Mouse (Mus musculus) megakaryocyte, embryonic 14.5 days (primary cell): ENCODE measurements around the gene Pknox2. TPM values are rescaled to one million over a fixed set of nuclear protein-coding genes. Genes with fewer than 3 reads are reported as not detected.

Source experiments
- H3K27me3 ChIP-seq: replicated peaks from 2 replicates; pipeline ENCODE3; 2012; ENCODE audit warnings: inconsistent platforms
- H3K36me3 ChIP-seq: replicated peaks from 2 replicates; pipeline ENCODE3; 2012; ENCODE audit warnings: low read length, inconsistent platforms, mixed read lengths
- H3K4me1 ChIP-seq: 2 replicates; pipeline ENCODE4 v1.6.1; 2012; ENCODE audit warnings: inconsistent platforms
- H3K4me3 ChIP-seq: replicated peaks from 2 replicates; pipeline ENCODE3; 2012; ENCODE audit warnings: moderate library complexity, mild to moderate bottlenecking, inconsistent platforms
- H3K9me3 ChIP-seq: 2 replicates; pipeline ENCODE4 v1.6.1; 2012; ENCODE audit warnings: inconsistent platforms
- FLI1 ChIP-seq: IDR thresholded peaks from 2 replicates; pipeline ENCODE4 v1.6.1; 2012; ENCODE audit warnings: low read length, inconsistent platforms, mixed read lengths
- GATA1 ChIP-seq: IDR thresholded peaks from 3 replicates; pipeline ENCODE4 v1.6.1; 2012; ENCODE audit warnings: mixed read lengths, low read length, inconsistent platforms, borderline replicate concordance
- polyA plus RNA-seq: library from polyadenylated mRNA; stranded (reverse); fragments of >175 nt; gene quantifications from 2 replicates; pipeline ENCODE4 v1.2.3, GENCODE M21; 2012; ENCODE audit warnings: low replicate concordance; ENCODE audit not compliant: insufficient read depth

Gene Pknox2
- polyA plus RNA-seq, 1 experiment = 0.06 TPM

DNA sequence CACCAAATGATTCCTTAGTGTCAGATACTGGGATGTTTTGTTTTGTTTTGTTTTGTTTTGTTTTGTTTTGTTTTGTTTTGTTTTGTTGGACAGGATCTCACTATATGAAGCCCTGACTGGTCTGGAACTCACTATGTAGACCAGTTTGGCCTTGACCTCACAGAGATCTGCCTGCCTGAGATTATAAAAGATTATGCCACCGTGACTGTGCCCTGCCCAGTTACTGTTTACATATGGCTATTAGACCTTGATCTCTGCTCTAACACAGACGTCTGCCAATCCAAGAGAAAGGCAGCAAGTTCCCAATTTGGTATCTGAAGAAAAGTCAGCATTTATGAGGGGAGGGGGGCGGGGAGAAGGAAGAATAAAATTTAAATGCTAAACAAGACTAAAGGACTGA, 283.5 kb downstream of the Pknox2 start:
- H3K36me3 ChIP-seq = no peaks in the 10 kb centered on the region
- H3K27me3 ChIP-seq = peaks cover 9% of the 10 kb centered on the region
- no peaks in the 10 kb centered on the region for H3K9me3 ChIP-seq
- no peak overlapping the region for H3K4me3 ChIP-seq
- H3K4me1 ChIP-seq = peaks cover 8% of the 10 kb centered on the region
- TF ChIP-seq FLI1 = no peak

DNA sequence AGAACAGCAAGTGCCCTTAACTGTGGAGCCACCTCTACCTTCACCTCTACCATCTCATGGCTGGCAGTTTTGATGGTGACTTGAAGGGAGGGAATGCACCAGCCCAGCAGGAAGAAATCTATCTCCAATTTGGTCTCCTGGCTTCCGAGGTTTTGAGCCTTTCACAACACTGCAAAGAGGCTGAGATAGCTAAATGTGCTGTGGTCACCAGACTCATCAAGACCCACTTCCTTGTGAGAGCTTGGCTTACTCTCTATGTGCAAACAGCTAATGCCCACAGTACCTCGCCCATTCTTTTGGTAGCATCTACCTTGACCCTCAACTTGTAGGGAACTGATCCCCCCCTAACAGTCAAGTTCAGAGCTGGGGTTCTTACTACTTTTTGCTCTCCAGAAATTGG, 284.6 kb downstream of the Pknox2 start:
- Histone ChIP-seq H3K9me3 (no peaks in the 10 kb centered on the region), H3K36me3 (no peaks in the 10 kb centered on the region), H3K4me1 (peaks cover 8% of the 10 kb centered on the region), H3K4me3 (peak overlapping the region; percentile 21), H3K27me3 (peaks cover 7% of the 10 kb centered on the region)
- TF ChIP-seq FLI1 (no peak), GATA1 (no peak)

DNA sequence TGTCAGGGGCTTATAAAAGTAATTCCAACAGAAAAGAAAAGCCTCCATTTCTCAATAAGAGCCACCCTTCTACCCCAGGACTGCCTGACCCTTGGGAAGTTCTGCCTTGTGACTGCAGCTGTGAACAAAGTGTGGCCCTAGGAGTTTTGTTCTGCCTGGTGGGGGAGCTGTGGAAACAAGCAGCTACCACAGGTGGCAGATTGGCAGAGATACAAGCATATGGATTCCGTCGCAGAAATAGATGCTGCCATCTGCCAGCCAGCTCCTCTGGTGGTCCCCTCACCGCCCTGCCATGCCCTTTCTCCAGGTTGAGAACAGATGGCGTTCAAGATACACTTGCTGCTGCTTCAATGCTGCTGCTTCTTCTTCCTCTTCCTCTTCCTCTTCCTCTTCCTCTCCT, 288.5 kb downstream of the Pknox2 start:
- no peak overlapping the region for H3K4me3 ChIP-seq
- no peaks in the 10 kb centered on the region for H3K9me3 ChIP-seq
- TF ChIP-seq GATA1 (no peak), FLI1 (no peak)
- H3K27me3 ChIP-seq = peaks cover 4% of the 10 kb centered on the region
- H3K4me1 ChIP-seq = peaks cover 4% of the 10 kb centered on the region
- no peaks in the 10 kb centered on the region for H3K36me3 ChIP-seq

DNA sequence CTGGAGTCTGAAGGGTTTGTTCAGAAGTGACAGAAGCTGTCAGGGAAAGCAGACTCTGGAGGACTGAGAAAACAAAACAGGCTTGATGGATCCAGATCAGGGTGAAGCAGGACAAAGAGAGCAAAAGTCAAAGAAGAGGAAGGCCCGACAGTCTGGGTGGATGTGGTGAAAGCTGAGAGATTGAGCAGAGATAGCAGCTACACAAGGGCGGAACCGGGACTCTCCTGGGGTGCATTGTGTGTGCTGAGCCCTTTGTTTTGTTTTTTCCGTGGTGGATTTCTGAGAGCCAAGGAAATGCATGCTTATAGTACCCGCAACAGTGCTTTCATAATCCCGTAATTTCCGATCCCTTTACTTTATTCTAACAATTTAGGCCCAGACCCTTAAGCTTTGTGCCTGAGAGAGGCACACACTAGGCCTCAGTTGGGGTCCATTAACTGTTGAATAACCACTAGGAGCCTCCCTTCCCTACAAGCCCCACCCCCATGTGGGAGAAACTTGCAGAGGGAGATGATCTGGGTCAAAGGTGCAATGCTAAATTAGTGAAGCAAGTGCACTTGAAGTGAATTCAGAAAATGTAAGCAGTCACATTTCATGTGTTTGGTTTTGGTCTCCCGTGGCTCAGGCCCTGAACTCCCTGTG, 289.6 kb downstream of the Pknox2 start:
- no peaks in the 10 kb centered on the region for H3K36me3 ChIP-seq
- peaks cover 3% of the 10 kb centered on the region for H3K4me1 ChIP-seq
- TF ChIP-seq GATA1 = no peak
- TF ChIP-seq FLI1 = no peak
- no peaks in the 10 kb centered on the region for H3K9me3 ChIP-seq
- peaks cover 4% of the 10 kb centered on the region for H3K27me3 ChIP-seq
- H3K4me3 ChIP-seq = no peak overlapping the region

DNA sequence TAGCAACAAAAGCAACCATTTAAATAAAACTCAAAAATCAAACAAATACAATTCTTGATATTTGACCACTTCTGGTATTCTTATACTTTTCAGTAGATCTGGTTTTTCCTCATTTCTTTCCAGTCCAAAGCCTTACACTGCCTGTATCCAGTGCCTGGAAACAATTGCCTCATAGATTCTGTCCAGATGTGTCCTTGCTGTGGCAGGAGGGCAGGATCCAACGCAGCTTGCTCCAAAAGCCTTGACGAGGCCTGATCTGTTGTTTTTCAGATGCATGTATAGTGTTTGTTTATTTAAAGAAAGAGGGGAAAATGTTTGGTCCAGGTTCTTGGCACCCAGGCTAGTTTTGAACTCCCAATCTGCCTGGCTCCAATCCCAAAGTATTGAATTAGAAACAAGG, 290.9 kb downstream of the Pknox2 start:
- no peak overlapping the region for H3K4me3 ChIP-seq
- H3K9me3 ChIP-seq = no peaks in the 10 kb centered on the region
- no peaks in the 10 kb centered on the region for H3K4me1 ChIP-seq
- peaks cover 4% of the 10 kb centered on the region for H3K27me3 ChIP-seq
- no peaks in the 10 kb centered on the region for H3K36me3 ChIP-seq
- TF ChIP-seq GATA1 (no peak), FLI1 (no peak)

DNA sequence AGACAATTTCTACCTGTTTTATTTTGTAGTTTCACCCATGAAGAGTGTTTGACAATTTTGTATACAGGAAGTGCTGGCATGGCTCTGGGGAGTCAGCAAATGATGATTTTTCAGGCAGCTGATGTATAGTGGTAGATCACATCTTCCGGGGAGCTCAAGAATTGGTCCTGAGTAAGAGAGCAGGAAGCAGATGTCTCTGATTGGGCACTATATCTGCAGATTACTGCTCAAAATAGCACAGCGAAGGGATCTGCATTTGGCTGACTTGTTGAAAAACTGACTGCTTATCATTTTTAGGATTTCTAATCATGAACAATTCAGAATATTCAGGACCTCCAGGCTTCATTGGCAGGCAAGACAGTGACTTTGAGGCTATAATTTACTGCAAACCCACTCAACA, 295.0 kb downstream of the Pknox2 start:
- no peak for TF ChIP-seq FLI1
- no peak for TF ChIP-seq GATA1
- H3K36me3 ChIP-seq = no peaks in the 10 kb centered on the region
- H3K4me3 ChIP-seq = no peak overlapping the region
- no peaks in the 10 kb centered on the region for H3K4me1 ChIP-seq
- H3K9me3 ChIP-seq = no peaks in the 10 kb centered on the region
- H3K27me3 ChIP-seq = peaks cover 2% of the 10 kb centered on the region

DNA sequence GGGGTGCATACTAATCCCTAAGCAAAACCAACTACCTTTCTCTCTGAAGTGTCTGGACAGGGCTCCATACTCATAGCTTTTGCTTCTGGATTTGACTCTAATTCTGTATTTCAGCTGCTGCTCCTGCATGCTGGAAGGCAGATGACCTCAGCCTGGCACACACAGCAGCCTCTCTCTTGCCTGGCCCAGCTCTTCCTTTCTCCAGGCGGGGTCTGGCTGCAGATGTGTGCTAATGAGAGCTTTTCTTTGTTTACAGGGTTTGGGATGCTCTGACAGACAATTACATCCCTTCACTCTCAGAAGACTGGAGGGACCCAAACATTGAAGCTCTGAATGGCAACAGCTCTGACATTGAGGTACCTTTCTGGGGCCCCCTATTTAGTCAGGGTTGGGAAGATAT, 297.1 kb downstream of the Pknox2 start:
- H3K4me3 ChIP-seq = no peak overlapping the region
- TF ChIP-seq GATA1 = no peak
- TF ChIP-seq FLI1 = no peak
- no peaks in the 10 kb centered on the region for H3K9me3 ChIP-seq
- peaks cover 6% of the 10 kb centered on the region for H3K27me3 ChIP-seq
- no peaks in the 10 kb centered on the region for H3K36me3 ChIP-seq
- H3K4me1 ChIP-seq = no peaks in the 10 kb centered on the region

DNA sequence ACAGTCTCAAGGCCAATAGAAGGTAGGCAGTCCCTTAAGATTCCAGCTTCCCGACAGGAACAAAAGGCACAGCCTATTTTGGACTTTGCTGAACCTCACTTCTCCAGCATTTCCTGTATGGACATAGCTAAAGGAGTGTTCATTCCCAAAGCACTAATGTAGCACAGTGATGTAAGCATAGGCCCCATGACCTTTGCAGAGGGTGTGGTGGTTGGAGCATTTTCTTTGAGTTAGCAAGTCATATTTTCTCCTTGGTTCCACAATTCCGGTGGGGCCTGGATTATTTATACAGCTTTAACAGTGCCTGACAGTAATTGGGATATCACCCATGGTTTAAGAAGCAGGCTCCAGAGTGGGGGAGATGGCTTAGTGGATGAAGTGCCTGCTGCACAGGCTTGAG, 298.5 kb downstream of the Pknox2 start:
- peaks cover 8% of the 10 kb centered on the region for H3K27me3 ChIP-seq
- no peak for TF ChIP-seq FLI1
- no peak for TF ChIP-seq GATA1
- H3K36me3 ChIP-seq = no peaks in the 10 kb centered on the region
- no peak overlapping the region for H3K4me3 ChIP-seq
- H3K9me3 ChIP-seq = no peaks in the 10 kb centered on the region
- no peaks in the 10 kb centered on the region for H3K4me1 ChIP-seq

DNA sequence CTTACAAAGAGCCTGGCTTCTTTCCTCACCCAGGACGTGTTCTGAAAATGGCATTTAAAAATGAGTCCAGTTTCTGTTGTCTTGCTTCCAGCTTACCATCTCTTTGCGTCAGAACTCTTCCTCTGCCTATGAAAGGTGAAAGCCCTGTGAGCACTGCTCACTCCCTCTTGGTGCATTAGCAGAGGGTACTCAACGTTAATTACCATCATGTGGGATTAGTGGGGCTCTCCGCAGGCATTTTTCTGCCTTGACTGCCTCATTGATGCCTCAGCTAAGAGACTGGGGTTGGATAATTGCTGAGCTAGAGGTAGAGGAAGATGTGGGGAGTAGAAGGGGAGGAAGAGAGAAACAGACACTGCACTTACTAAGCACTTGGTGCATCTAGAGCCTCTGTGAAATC, 300.9 kb downstream of the Pknox2 start:
- Histone ChIP-seq H3K4me3 (no peak overlapping the region), H3K9me3 (no peaks in the 10 kb centered on the region), H3K4me1 (no peaks in the 10 kb centered on the region), H3K27me3 (peaks cover 9% of the 10 kb centered on the region), H3K36me3 (no peaks in the 10 kb centered on the region)
- TF ChIP-seq GATA1 (no peak), FLI1 (no peak)

Other genes starting within 250 kb of the Pknox2 start
- gene Tmem218, start 60.8 kb upstream of the Pknox2 start, polyA plus RNA-seq = 0.45 TPM in 1 of 2 replicates, not detected in the other
- gene Slc37a2, start 108.3 kb upstream of the Pknox2 start, polyA plus RNA-seq = 1.2 TPM in 1 of 2 replicates, not detected in the other
- gene Ccdc15, start 201.0 kb upstream of the Pknox2 start, polyA plus RNA-seq = 2.8 TPM in 1 of 2 replicates, not detected in the other
- gene Hepacam, start 219.9 kb upstream of the Pknox2 start, polyA plus RNA-seq = not detected in 2 replicates